Mouse (Mus musculus) left cerebral cortex, adult 8-10 months (tissue): ENCODE data around the gene Wdr86. TPM values are rescaled to one million over a fixed set of nuclear protein-coding genes. Genes with fewer than 3 reads are reported as not detected.
"Not testable (repeated sequence)": the region's sequence is repeated elsewhere in the genome, so short reads cannot be mapped to it uniquely, and the experiment has no call there.

Experiments used
- DNase-seq, 2 experiments: peaks; one replicate each; pipeline ENCODE4 v3.0.0; 2022; ENCODE audit warnings: low spot score in 2 of 2
- total RNA-seq, 4 experiments: library from RNA; stranded (reverse); gene quantifications; 2 replicates each; pipeline ENCODE4 v1.2.4; 2022

Wdr86 gene
- total RNA-seq, 4 experiments from 2014 or later: 0.33 to 2.2 (median 0.99) TPM

GRCm38 (mm10) chr5:24733771-24734426 is 3.4 kb upstream of the Wdr86 start:
- no peak for DNase-seq

GRCm38 (mm10) chr5:24733134-24733533 is 2.6 kb upstream of the Wdr86 start:
- no peak for DNase-seq

- no peak for DNase-seq
Observed at GRCm38 (mm10) chr5:24730986-24731385, 459 bp upstream of the Wdr86 start.

DNA sequence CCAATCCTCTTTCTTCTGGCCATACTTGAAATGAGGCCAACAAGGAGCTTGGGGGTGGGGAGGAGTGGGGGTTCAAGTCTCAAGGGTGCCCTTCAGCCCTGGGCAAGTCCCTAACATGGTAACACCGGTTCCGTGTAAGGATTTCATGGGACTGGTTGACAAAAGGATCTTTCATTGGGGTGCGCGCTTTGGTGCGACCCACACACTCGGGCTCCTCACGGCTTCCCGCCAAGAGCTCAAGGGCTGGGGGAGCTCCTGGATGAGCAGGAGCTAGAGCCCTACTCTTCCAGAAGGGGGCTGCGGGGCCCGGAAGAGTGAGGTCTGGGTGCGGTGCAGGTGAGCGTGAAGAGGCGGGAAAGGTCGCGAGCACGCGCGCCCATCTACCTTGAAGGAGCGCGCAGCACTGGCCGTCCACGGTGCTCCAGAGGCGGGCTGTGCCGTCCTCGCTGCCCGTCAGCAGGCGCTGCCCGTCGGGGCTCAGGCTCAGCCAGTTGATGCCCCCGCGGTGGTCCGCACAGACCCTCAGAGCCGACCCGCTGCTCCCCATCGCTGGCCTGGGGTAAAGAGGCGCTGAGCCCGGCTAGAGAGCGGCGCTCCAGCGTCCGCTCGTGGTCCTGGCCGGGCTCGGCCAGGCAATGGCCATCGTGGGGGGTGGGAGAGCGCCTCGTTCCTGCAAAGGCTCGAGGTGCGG is 585 bp downstream of the Wdr86 start:
- DNase-seq: no peak

GRCm38 (mm10) chr5:24726901-24727836 is 3.4 kb downstream of the Wdr86 start:
- DNase-seq: no peak

- DNase-seq: no peak
Observed at GRCm38 (mm10) chr5:24725897-24726296, 4.6 kb downstream of the Wdr86 start.

- no peak for DNase-seq
Observed at GRCm38 (mm10) chr5:24724805-24725204, 5.7 kb downstream of the Wdr86 start.

DNA sequence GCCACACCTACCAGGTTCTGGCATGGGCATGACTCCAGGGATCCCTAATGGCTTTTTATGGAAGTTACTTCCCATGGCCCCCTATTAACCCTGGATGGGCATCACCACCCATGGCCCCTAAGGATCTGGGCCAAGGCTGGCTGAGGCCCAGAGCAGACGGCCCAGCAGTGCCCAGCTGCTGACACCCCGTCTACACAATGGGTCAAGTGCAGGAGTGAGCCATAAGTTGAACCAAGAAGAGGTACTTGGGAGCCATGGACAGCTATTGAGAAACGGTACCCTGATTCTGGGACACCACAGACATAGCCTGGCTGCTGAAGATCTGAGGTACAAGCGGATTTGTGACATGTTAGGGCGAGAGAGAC is 6.3 kb downstream of the Wdr86 start:
- no peak for DNase-seq

DNA sequence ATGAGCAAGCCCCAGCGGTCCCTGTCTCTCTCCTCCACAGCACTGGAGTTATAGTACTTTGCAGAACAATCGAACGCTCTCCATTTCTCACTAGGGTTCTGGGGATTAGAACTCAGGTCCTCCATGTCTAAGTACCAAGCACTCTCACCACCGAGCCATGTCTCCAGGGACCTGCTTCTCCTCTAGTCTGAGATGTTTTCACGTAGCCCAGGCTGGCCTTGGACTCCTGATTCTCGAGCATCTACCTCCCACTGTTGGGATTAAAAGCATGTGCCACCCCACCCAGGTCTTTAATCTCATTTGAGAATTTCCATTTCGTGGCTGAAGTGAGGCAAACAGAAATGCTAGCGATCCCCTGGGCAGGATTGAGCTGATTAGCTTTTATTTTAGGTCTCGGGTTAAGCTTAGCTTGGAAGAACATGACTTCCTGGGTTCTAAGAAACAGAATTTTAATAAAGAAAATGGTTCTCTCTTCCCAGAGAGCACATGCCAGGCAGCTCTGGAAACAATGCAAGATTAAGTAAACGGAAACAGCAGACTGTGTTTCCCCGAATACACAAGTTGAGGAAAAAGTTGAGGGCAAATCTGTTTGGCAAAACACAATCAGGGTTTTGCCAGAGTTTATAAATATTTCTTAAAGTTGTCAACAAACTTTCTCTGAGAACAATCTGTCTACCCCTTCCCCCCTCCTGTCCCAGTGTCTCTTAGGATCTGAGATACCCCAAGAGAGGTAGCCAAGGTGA is 6.8 kb downstream of the Wdr86 start:
- DNase-seq: no peak

DNA sequence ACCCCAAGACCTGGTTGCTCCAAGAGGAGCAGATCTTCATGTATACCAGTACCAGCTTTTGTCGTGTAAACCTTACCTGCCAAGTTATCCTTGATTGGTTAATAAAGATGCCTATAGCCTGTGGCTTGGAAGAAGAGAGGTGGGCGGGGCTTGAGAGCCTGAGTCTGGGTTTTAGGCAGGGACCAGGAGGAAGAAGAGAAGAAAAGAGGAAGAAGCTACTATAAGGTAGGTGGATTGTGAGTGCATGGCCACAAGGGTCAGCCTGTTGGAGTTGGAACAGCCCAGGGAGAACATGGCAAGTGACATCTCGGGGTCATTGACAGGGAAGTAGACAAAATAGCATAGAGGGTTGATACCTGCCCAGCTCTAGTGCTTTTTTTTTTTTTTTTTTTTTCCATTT is 10.7 kb downstream of the Wdr86 start:
- no peak for DNase-seq

GRCm38 (mm10) chr5:24718076-24718475 is 12.5 kb downstream of the Wdr86 start:
- DNase-seq: no peak

DNA sequence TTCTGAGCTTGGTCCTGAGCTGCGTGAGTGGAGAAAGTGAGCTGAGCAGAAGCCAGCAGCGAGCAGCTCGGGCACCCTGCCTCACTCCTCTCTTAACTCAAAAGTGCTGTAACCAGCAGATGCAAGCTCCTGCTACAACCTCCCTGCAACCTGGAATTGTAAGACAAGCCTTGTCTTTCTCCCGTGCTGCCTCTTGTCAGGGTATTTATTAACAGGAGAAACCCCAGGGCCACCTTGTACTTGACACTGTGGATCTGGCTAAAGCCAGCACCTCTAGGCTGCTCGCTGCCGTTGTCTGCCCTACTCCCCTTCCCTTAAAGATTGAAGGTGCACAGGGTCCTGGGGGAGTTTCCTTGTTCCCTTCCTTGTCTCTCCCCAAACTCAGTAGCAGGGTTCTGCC is 16.5 kb downstream of the Wdr86 start:
- DNase-seq: no peak

- no peak for DNase-seq
Observed at GRCm38 (mm10) chr5:24713199-24713598, 17.3 kb downstream of the Wdr86 start.

DNA sequence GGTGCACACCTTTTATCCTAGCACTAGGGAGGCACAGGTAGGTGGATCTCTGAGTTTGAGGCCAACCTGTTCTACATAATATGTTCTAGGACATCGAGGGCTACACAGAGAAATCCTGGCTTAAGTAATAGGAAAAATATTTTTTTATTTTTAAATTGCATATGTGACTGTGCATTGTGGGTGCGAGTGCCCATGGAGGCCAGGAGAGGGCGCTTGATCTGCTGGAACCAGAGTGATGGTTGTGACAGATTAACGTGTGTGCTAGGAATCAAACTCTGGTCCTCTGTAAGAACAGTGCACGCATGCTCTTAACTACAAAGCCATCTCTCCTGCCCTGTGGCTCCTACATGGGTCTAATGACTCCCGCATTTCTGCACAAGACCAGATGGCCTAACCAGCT is 18.9 kb downstream of the Wdr86 start:
- DNase-seq: no peak

DNA sequence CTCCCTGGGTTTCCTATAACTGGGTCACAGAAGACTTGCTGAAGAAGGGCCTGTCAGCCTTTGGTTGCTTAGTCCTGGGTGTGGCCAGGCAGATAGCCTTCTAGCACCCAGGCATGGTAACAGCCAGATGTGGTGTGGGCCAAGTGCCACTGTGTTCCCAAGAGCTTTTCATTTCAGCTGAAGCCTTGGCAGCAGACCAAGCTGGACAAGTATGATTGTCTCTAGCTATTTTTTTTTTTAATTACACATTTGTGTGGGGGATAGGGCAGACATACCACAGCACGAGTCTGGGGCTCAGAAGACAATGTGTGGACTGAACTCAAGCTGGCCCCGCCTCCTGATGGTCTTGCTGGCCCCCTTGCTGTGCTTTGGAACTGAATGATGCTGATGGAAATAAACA is 20.6 kb downstream of the Wdr86 start:
- DNase-seq: no peak

DNA sequence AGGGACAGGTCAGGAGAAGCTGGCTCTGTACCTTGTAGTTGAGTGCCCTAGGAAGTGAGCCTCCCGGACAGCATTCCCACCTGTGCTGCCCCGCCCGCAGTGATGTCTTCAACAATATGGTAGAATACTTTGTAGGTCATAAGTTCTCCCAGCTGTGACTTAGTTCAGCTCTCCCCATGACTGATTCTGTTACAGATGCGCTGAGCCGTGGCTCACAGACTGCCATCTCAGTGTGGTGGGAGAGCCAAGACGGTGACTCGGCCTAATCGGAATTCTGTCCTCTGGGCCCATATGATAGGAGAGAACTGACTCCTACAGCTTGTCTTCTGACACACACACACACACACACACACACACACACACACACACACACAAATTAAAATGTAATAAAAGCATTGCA is 25.9 kb downstream of the Wdr86 start:
- no peak for DNase-seq

- no peak for DNase-seq
Observed at GRCm38 (mm10) chr5:24701271-24701670, 29.3 kb downstream of the Wdr86 start.

DNA sequence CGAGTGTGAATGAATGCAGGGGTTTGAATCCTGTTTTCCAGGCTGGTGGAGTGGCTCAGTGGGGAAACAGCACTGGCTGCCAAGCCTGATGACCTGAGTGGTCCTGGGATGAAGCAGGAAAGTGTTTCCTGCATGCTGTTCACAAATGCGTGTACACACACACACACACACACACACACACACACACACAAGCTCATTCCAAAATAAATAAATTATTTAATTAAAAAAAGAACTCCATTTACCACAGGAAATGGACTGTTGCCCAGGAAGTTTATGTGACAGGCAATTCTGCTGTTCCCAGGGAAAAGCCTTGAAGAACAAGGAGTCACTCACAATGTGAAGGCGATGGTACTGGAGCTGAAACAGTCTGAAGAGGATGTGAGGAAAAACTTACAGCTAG is 33.8 kb downstream of the Wdr86 start:
- no peak for DNase-seq

GRCm38 (mm10) chr5:24687696-24688095 is 42.8 kb downstream of the Wdr86 start:
- no peak for DNase-seq

- not testable (repeated sequence) for DNase-seq
Observed at GRCm38 (mm10) chr5:24686671-24687420, 43.7 kb downstream of the Wdr86 start.

DNA sequence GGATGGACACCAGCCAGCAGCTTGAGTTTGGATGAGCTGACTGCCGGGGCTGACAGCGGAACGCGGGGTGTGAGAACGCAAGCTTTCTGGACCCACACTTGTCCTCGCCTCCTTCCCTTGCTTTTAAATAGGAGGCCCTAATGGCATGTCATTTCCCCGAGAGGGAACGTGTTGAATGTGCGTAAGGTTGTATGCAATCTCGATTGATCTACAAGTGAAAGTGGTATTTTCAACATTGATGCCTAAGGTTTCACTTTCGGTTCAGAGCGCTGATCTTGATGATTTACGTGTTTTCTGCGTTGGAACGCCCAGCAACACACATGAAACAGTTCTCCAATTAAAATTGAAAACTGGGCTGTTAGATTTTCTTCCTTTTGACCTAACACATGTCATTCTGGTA is 44.4 kb downstream of the Wdr86 start:
- peak in 1 of 2 experiments; percentile 31 for DNase-seq
